Mouse (Mus musculus): ENCODE measurements around the gene H1foo. TPM values are rescaled to one million over a fixed set of nuclear protein-coding genes. Genes with fewer than 3 reads are reported as not detected.

The H1foo gene
- total RNA-seq, 4 experiments from 2014 or later, result not detected

DNA sequence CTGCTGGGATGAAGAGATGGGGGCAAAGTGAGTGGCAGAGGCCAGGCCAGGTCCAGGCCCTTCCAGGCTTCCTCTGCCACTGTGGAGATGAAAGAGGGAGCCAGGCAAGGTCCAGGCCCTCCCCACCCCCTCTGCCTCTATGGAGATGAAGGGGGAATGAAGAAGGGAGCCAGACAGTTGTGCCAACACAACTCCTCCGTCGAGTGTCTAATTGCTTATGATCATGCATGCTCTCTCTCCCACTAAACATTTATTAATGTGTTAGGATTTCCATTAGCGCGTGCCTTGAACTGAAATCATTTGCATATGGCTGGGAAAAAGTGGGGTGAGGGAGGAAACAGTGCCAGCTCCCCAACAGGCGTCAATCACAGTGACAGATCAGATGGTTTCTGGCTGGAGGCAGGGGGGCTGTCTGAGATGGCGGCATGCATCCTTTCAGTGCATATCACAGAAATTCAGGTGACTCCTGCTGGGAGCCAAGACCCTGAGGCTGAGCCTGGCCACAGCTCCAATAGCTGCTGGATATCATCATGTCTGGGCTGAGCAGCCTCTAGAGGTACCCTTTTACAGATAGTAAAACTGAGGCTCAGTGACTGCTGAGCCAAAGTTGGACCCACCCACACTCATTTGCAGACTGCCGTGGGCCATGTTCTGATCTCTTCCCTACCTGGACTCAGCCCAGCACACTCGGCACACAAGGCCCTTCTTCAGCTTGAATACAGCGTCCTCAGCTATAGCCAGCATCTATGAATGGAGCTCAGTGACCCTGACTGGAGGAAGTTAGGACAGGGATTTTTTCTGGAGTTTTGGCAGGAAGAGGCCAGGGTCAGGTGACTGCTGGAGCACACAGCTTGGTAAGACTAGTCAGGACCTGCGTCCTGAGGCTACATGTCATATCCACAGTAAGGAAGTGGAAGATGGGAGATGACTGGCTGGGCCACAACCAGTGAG is 17.2 kb upstream of the H1foo start:
- no peak for DNase-seq (ENCODE audit: low spot score in 2 of 2)

DNA sequence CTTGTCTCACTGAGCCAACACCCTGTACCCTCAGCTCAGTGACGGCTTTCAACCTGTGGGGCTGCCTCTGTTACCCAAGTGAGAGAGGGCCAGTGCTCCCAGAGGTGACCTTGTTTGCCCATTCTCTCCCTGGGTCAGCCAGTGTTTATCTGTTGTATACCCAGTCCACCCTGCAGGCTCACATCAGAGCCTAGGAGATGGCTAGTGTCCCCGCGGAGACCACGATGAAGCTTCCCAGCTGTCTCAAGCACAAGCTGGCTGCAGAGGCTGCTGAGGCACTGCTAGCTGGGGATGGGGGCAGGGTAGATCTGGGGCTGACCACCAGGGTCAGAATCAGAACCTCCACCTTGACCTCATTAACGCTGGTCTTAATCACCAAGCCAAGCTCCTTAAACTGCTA is 14.7 kb upstream of the H1foo start:
- DNase-seq (ENCODE audit: low spot score in 2 of 2), result no peak

DNA sequence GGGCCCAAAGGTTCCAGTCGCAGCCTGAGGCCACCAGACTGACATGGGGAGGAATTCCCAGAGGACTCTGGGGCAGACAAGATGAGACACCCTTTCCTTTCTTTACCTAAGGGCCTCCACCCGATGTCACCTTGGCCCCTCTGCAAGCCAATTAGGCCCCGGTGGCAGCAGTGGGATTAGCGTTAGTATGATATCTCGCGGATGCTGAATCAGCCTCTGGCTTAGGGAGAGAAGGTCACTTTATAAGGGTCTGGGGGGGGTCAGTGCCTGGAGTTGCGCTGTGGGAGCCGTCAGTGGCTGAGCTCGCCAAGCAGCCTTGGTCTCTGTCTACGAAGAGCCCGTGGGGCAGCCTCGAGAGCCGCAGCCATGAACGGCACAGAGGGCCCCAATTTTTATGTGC is 13.1 kb upstream of the H1foo start, which contains the start of gene Rho:
TSS of gene Rho (plus strand) at position 110 of the 400 bp plus-strand sequence.
- DNase-seq (ENCODE audit: low spot score in 2 of 2), result no peak

DNA sequence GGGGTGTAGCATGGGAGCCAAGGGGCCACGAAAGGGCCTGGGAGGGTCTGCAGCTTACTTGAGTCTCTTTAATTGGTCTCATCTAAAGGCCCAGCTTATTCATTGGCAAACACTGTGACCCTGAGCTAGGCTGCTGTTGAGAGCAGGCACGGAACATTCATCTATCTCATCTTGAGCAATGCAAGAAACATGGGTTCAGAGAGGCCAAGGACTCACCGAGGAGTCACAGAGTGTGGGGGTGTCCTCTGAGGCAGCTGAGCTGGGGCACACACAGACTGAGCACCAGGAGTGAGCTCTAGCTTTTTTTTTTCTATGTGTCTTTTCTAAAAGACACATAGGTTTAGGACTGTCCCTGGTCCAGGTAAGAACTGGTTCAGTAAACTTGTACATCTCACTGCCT is 12.3 kb upstream of the H1foo start:
- DNase-seq (ENCODE audit: low spot score in 2 of 2), result no peak

DNA sequence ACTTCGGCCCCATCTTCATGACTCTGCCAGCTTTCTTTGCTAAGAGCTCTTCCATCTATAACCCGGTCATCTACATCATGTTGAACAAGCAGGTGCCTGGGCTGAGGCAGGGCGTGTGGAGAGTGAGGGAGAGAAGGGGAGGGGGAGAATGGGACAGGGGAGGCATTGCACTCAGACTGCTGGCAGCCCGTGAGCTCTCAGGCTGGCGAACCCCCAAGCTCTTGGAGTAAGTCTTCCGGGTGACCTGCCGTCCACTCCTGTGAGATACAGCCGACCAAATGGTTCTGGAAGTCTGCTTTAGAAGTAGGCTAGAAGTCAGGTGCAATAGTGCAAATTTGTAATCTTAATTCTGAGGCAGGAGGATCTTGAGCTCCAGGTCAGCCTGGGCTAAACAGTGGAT is 9.2 kb upstream of the H1foo start:
- DNase-seq (ENCODE audit: low spot score in 2 of 2), result no peak

DNA sequence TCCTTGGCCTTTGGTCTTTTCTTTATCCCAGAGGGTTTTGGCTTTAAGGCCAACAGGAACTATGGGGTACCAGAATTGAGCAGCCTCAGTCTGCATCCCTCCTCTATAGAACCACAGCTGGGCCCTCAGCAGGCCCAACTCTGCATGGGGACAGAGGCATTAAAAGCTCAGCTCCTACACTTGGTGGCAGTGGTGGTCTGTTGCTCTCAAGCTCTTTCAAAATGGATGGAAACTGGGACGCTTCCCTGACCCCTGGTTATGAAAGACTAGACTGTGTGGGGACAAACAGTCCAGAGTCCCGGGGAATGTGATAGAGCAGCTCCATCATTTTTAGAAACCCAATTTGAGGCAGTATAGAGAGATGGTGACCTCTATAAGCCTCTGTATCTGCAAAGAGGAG is 6.7 kb upstream of the H1foo start:
- no peak for DNase-seq (ENCODE audit: low spot score in 2 of 2)

DNA sequence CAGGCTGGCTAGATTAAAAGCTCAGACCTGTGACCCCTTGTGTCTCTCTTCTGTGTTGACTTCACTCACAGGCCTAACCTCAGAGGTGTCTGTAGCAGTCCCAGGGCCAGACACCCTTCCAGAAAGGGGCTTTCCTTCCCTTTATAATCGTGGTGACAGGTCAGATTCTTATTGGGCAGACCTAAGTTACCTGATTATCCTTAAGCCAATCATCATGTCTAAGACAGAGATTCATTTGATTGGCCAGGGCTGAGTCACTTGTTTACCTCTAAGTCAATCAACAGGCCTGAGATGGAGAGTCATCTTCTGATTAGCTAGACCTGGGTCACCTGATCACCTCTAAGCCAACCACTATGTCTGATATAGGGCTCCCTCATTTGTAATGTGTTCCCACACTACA is 5.9 kb upstream of the H1foo start:
- no peak for DNase-seq (ENCODE audit: low spot score in 2 of 2)

DNA sequence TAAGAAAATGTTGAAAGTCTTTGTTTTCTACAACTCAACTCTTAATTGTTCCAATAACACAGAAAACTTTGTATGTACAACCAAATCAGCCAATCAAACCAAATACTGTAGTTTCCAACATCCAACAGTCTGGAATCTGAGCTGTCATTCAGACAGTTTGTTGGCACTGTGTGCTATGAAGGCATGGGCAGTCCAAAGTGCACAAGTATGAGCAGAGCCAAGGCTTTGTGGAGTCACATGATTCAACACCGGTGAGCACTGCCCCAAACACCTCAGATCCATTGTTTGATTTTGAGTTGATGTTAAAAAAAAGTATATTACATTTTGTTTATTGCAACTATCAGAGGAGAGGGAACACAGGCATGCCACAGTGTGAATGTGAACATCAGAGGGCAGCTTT is 4.1 kb upstream of the H1foo start:
- no peak for DNase-seq (ENCODE audit: low spot score in 2 of 2)

DNA sequence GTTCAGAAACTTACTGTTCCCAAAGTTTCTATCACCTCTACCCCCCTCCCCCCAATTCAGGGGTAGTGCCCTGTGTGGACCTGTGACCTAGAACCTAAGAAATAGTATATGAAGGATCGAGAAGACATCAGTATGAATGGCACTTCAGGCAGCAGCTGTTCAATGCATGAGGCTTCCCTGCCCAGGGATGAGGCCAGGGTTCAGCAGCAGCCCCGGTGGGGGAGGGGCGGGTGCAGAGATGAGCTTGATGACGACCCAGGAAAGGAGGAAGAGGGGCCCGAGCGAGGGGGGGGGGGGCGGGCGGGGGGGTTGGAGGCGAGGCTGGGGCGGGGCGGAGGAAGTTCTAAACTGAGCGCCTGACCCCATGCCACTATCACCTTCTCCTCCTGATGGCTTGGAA is 3.6 kb upstream of the H1foo start:
- DNase-seq (ENCODE audit: low spot score in 2 of 2), result no peak

DNA sequence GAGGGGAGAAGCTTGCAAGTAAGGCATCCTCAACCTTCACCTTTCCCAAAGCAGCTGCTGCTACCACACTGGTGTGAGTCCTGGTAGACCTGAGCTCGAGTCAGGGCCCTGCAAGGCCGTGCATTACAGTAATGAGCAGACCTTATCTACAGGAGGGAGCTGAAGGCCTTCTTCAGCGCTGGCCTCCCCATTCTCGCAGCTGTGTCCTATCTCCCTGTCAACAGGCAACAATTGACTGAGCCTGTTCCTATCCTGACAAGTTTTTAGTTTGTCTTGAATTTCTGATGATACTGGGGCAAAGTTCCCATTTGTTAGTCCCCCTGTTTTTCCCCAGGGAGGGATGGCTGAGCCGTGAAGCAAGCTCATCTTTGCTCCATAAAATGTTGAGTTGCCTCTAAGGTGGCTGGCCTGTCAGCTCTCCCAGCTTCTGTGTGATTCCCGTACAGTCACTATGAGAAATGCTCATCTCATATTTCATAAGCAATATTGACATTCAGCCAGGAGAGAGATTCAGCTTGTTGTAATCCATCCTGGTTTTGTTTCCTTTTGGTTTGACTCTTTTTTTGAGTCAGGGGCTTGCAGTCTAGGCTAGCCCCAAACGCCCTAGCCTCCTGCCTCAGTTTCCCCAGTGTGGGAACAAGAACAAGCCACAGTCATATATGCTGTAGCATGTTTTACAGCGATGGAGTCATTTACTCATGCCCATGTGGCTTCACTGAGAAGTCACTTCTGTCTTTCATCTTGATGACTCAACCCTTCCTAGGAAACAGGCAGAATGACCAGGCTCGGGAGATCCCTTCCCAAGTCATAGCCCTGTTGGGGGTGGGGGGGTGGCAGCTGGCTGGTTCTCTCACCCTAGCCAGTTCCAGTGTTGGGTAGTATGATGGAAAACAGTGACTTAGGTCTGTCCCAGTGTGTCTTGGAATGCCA is 975 bp upstream of the H1foo start:
- no peak for DNase-seq (ENCODE audit: low spot score in 2 of 2)

DNA sequence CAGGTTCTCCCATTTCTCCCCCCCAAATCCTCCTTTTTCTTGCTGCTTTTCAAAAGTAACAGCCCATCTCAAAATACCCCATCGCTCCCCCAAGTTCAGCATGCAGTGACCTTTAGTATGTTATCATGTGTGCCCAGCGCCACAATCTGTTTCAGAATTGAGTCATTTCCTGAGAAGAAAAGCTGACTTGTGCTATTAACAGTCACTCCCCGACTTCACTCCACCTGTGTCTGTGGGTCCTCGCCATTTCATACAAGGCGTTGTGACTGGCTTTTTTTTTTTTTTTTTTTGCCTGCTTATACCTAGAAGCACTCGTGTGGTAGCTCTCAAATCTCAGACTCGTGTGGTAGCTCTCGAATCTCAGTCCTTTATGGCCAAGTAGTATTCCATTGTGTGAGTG is 895 bp downstream of the H1foo start:
- DNase-seq (ENCODE audit: low spot score in 2 of 2), result no peak

DNA sequence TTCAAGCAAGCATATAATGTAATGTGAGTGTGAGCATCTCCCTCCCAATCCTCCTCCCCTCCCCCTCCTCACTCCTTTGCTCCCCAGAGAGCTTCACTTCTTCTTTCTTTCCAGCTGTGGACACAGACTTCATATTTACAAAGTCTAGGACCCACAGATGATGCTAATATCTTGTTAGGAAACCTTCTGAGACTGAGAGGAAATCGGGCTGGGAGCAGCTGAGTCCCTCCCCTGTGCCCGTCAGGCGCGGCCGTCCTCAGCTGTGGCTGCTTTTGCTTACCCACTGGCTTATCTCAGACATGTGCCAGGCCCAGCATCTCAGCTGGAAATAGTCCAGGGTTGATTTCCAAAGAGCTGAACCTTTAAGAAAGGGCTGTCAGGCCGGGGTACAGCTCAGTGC is 1.7 kb downstream of the H1foo start:
- no peak for DNase-seq (ENCODE audit: low spot score in 2 of 2)

DNA sequence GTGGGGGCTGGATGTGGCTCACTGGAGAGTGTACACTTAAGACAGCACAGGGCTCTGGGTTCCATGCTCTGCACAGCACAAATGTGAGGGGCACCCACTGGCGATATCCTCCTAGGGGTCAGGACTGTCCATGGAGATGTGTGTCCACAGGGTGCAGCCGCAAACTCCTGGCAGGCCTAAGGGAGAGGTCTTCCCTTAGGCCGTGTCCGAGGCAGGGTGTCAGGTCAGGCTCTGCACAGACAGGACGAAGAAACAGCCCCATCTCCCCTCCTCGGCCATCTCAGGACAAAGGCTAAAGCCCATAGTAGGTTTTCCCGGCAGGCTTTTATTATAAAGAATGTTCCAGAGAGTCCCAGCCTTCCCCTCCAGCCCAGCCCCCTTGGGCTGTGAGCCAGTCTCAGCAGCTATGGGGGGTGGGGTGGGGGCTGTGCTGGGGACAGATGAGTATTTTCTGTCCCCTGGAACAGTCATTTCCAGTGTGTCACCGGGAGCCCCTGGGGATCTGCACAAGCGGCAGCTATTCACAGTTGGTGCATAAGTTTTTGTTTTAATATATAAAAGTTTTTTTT is 9.9 kb downstream of the H1foo start:
- no peak for DNase-seq (ENCODE audit: low spot score in 2 of 2)

DNA sequence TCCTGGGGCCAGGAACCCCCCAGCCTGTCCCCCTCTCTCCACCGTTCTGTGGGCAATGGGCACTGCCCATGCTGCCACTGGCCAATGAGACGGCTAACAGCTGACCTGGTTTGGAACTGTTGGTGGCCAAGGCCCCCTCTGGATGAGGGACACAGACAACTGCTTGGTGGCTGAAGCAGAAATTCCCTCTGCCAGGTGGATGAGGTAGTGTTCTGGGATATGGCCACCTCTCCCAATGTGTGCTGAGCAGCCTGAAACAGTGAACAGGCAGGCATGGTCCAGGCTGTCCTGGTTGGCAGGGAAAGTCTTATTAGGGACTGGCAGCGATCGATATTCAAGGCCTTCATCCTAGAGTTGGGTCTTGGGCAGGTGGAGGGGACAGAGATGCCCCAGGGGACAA is 10.4 kb downstream of the H1foo start:
- no peak for DNase-seq (ENCODE audit: low spot score in 2 of 2)

DNA sequence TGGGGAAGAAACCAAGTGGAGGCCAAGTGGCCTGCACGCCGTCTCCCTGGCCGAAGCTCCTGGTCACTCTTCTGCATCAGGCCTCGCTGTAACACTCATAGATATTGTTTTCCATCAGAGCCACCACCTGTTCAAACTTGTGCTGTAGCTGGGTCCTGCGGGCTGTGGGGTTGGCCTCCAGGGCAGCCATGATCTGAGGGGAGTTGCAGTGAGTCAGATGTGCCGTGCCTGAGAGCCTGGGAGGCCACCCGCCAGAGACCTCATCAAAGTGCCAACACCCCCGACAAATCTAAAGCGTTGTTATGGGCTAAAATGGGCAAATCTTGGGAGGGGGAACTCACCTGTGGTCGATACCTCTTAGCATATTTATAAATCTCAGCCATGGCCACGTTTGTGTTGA is 10.9 kb downstream of the H1foo start:
- DNase-seq (ENCODE audit: low spot score in 2 of 2), result no peak

DNA sequence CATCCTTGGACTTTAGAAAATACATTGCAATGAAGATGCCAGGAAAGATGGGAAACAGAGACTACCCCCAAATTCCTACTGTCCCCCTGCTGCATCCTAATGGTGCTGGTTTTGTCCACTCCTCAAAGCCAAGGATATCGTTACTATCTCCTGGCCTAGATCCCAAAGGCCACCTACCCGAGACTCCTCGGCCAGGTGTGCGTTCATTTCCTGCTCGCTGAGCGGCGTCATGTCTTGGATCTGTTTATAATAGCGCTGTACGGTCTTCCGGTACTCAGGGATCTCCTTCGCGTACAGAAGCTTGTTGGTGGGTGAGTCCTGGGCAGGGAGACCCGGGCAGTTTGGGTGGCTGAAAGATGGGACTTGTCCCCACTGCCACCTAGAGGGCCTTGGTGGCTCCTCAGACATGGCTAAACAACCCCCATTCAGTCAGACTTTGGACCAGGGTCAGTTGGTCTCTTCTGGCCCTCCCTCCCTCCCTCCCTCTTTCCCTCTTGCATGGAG is 11.7 kb downstream of the H1foo start:
- DNase-seq (ENCODE audit: low spot score in 2 of 2), result no peak

DNA sequence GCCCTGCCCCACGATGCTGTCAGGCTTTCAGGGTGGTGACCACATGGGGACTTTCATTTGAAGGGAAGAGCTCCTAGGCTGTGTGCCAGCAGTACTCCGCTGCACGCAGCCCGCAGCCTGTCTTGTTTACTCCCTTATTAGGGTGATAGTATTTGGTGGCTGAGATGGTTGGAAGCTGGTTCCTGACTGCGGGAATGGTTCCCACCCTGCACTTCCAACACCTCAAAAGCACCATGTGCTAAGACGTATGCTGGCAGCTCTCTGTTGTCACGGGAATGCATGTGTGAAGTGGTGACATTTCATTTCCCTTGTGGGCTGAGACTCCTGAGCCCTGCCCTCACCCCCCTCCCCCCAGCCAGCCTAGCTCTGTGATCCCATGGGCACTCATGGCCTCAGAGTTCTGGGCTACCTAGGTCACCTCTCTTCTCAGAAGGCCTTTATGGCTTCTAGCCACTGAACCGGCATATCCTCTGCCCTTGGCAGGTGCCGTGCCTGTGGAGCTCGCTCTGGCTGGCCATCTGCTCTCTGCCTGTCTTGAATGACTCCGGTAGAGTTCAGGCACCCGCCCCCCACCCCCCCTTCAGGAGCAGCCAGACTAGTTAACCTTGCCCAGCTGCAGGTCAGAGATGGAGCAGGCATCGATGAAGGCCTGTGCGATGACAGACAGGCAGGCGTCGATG is 12.3 kb downstream of the H1foo start:
- peak in 1 of 2 experiments; percentile 29 for DNase-seq (ENCODE audit: low spot score in 2 of 2)

DNA sequence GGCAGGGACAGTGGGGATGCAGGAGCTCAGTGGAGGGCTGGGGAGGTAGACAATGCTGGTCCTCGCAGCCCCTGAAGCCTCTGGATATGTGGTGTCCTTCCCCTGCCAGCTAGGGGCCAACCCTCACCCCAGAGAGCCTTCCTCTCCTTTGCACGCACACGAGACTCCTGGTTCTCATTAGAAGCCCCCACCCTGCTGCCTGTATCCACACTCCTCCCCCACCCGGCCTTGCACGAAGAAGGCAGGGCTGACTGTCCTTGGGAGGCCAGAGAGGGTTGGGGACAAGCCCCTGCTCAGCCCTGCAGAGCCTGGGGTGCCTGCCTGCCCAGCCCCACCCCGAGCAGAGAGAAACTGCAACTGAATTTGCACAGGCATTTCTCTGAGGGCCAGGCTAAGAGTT is 12.9 kb downstream of the H1foo start:
- DNase-seq (ENCODE audit: low spot score in 2 of 2), result no peak

DNA sequence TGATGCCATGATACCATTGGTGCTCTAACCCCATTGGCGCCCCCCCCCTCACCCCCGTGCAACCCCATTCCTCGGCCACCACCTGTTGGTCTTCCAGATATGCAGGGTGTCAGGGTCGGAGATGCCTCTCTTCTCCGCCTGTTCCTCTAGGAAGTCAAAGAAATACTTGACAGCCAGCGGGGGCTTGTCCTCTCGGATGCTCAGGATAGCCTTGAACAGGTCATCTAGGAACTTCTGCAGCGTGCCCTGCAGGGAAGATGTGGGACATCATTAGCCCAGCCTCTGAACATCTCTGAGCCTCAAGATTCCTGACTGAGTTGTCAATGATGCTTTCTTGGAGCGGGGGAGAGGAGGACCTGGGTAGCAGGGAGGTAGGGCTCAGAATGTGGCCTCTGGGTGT is 13.7 kb downstream of the H1foo start:
- DNase-seq (ENCODE audit: low spot score in 2 of 2), result no peak

DNA sequence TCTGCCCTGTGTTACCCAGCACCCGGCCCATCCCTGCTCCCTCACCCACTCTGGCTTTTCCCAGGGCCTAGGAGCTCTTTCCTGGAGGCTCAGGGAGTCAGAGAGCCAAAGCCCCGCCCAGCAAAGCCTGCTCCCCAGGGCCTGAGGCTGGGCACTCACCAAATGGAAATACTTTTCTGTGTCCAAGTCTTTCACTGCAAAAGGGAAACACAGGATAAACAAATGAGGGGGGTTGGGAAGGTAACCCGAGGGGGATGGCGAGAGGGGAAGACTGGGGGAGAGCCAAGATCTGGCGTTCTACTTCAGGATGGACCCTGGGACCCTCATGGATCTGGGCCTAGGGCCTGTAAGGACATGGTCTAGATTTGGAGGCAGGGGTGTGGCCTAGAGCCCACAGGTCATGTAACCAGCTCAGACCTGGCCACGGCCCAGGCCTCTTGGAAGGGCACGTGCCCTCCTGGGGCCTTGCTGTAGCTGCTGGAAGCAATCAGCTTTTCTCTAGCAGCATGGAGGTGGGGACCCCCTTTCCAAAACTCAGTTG is 14.5 kb downstream of the H1foo start:
- DNase-seq (ENCODE audit: low spot score in 2 of 2), result no peak

DNA sequence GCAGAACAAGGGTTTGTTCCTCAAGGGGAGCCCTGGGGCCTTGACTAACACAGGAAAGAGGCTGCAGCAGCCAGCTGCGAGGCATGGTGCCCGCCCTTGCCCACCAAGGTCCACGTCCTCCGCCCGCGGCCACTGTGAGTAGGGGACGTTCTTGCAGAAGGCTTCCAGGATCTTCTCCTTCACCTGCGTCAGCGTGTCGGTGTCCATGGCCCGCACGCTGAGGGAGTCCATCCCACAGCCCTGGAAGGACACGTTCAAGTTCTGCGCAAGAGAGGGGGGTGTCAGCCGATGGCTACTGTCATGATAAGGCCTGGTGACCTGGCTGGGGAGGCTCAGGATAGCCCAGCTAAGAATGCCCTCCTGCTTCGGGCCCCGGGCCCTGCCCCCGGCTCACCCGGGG is 15.6 kb downstream of the H1foo start:
- DNase-seq (ENCODE audit: low spot score in 2 of 2), result no peak
